Mouse (Mus musculus): ENCODE results near the gene D17Wsu92e. TPM values are rescaled to one million over a fixed set of nuclear protein-coding genes. Genes with fewer than 3 reads are reported as not detected.

D17Wsu92e gene
- polyA plus RNA-seq, 1 experiment: 68.6 TPM

- Histone ChIP-seq H3K27ac (ENCODE audit: insufficient read depth, low read length) (peak overlapping the region; percentile 51), H3K4me3 (ENCODE audit: insufficient read depth, low read length) (no peak overlapping the region), H3K4me1 (ENCODE audit: control insufficient read depth, insufficient read depth, low read length) (peaks cover 8% of the 10 kb centered on the region)
- TF ChIP-seq CTCF (IDR thresholded peaks at IDR 0.05; ENCODE audit: borderline replicate concordance, insufficient read depth, low read length) (no peak), POLR2A (IDR thresholded peaks at IDR 0.05; ENCODE audit: low read depth, low read length) (no peak)
Measured at GRCm38 (mm10) chr17:27807542-27808078, 12.8 kb downstream of the D17Wsu92e start.

- Histone ChIP-seq H3K4me3 (ENCODE audit: insufficient read depth, low read length) (no peak overlapping the region), H3K4me1 (ENCODE audit: control insufficient read depth, insufficient read depth, low read length) (peaks cover 10% of the 10 kb centered on the region), H3K27ac (ENCODE audit: insufficient read depth, low read length) (no peak overlapping the region; the same call in 1 of the 2 replicates)
- TF ChIP-seq CTCF (IDR thresholded peaks at IDR 0.05; ENCODE audit: borderline replicate concordance, insufficient read depth, low read length) (no peak), POLR2A (IDR thresholded peaks at IDR 0.05; ENCODE audit: low read depth, low read length) (no peak)
Measured at GRCm38 (mm10) chr17:27804803-27805770, 15.4 kb downstream of the D17Wsu92e start.

- TF ChIP-seq POLR2A (IDR thresholded peaks at IDR 0.05; ENCODE audit: low read depth, low read length) (no peak), CTCF (IDR thresholded peaks at IDR 0.05; ENCODE audit: borderline replicate concordance, insufficient read depth, low read length) (no peak)
- Histone ChIP-seq H3K4me3 (ENCODE audit: insufficient read depth, low read length) (no peak overlapping the region), H3K4me1 (ENCODE audit: control insufficient read depth, insufficient read depth, low read length) (peaks cover 13% of the 10 kb centered on the region), H3K27ac (ENCODE audit: insufficient read depth, low read length) (no peak overlapping the region)
Measured at GRCm38 (mm10) chr17:27804156-27804690, 16.2 kb downstream of the D17Wsu92e start.

DNA sequence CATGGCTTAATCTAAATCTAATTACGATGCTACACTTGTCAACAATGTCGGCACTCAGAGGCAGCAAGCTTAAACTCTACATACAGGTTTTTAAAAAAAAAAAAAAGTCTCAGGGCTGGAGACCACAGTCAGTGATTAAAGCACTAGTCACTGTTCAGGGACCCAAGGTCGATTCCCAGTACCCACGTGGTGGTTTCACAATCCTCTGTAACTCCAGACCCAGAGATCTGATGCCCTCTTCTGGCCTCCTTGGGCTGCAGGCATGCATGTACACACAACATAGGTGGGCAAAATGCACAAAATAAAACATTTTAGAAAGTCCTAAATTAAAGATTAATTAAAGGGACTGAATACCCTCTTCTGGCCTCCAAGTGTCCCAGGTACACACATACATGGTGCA lies 16.7 kb downstream of the D17Wsu92e start:
- peaks cover 13% of the 10 kb centered on the region for H3K4me1 ChIP-seq (ENCODE audit: control insufficient read depth, insufficient read depth, low read length)
- no peak overlapping the region for H3K4me3 ChIP-seq (ENCODE audit: insufficient read depth, low read length)
- H3K27ac ChIP-seq (ENCODE audit: insufficient read depth, low read length): no peak overlapping the region
- TF ChIP-seq POLR2A (IDR thresholded peaks at IDR 0.05; ENCODE audit: low read depth, low read length): no peak
- no peak for TF ChIP-seq CTCF (IDR thresholded peaks at IDR 0.05; ENCODE audit: borderline replicate concordance, insufficient read depth, low read length)

DNA sequence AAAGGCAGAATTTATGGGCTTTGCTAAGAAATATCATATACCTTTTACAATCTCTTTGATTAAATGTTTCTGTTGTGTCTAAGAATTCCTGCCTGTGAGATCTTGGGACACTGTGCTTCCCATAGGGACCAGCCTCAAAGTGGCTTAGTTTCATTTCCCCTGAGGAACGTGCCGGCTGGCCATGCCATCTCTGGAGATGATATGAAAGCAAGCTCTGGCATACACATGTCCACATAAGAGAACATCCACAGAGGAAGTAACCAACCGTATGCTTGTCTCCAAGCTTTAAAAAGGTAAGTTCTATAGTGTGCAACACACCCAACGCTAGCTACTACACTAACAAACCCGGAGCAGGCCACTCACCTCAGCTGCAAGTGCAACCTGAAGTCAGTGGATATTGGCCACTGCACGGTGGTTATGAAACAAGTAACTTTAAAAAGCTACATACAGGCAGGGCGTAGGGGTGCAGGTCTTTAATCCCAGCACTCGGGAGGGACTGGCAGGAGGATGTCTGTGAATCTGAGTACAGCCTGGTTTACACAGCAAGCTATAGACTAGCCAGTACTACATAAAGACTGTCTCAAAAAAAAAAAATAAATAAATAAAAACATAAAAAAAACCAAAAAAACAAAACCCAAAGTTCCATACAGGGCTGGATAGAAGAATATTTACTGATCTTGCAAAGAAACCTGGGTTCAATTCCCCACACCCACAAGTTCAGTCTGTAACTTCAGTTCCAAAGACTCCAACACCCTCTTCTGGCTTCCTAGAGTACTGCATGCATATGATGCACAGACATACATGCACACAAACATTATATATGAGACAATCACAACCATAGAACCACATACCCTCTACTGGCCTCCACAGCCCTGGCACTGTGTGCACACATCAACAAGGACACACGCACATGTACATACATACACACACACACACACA lies 19.5 kb downstream of the D17Wsu92e start:
- no peak for TF ChIP-seq POLR2A (IDR thresholded peaks at IDR 0.05; ENCODE audit: low read depth, low read length)
- no peak overlapping the region for H3K4me3 ChIP-seq (ENCODE audit: insufficient read depth, low read length)
- H3K4me1 ChIP-seq (ENCODE audit: control insufficient read depth, insufficient read depth, low read length): peaks cover 17% of the 10 kb centered on the region
- H3K27ac ChIP-seq (ENCODE audit: insufficient read depth, low read length): peak overlapping the region; percentile 82

GRCm38 (mm10) chr17:27799771-27800584 lies 20.5 kb downstream of the D17Wsu92e start:
- peak overlapping the region; percentile 84 for H3K27ac ChIP-seq (ENCODE audit: insufficient read depth, low read length)
- H3K4me3 ChIP-seq (ENCODE audit: insufficient read depth, low read length): no peak overlapping the region
- peaks cover 17% of the 10 kb centered on the region; the same call in 1 of the 2 replicates for H3K4me1 ChIP-seq (ENCODE audit: control insufficient read depth, insufficient read depth, low read length)
- no peak for TF ChIP-seq CTCF (IDR thresholded peaks at IDR 0.05; ENCODE audit: borderline replicate concordance, insufficient read depth, low read length)
- TF ChIP-seq POLR2A (IDR thresholded peaks at IDR 0.05; ENCODE audit: low read depth, low read length): no peak

GRCm38 (mm10) chr17:27797341-27797872 lies 23.0 kb downstream of the D17Wsu92e start:
- H3K4me1 ChIP-seq (ENCODE audit: control insufficient read depth, insufficient read depth, low read length): peaks cover 17% of the 10 kb centered on the region; the same call in 1 of the 2 replicates
- H3K4me3 ChIP-seq (ENCODE audit: insufficient read depth, low read length): no peak overlapping the region
- H3K27ac ChIP-seq (ENCODE audit: insufficient read depth, low read length): no peak overlapping the region; the same call in 1 of the 2 replicates
- no peak for TF ChIP-seq POLR2A (IDR thresholded peaks at IDR 0.05; ENCODE audit: low read depth, low read length)
- TF ChIP-seq CTCF (IDR thresholded peaks at IDR 0.05; ENCODE audit: borderline replicate concordance, insufficient read depth, low read length): no peak

DNA sequence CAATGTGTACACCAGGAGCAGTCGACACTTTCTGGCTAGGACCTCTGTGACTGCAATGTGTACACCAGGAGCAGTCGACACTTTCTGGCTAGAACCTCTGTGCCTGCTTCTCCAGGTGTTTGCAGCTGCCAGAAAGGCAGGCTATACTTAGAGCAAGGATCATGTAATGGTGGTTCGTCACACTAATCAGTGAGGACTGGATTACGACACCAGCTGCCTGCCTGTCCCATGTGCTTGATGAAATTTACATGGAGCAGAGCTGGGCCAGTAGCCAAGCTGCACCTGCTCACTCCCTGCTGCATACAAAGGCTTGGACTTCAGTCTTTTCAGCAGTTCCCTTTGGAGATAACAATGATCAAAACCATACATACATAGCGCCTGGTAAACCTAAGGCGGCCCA lies 23.7 kb downstream of the D17Wsu92e start:
- peaks cover 17% of the 10 kb centered on the region; the same call in 1 of the 2 replicates for H3K4me1 ChIP-seq (ENCODE audit: control insufficient read depth, insufficient read depth, low read length)
- no peak for TF ChIP-seq CTCF (IDR thresholded peaks at IDR 0.05; ENCODE audit: borderline replicate concordance, insufficient read depth, low read length)
- TF ChIP-seq POLR2A (IDR thresholded peaks at IDR 0.05; ENCODE audit: low read depth, low read length): no peak
- no peak overlapping the region for H3K27ac ChIP-seq (ENCODE audit: insufficient read depth, low read length)
- H3K4me3 ChIP-seq (ENCODE audit: insufficient read depth, low read length): no peak overlapping the region
